Mouse (Mus musculus) urinary bladder, postnatal 10 days (tissue): ENCODE measurements at regions not wholly inside any gene's neighbourhood (a gene's known extent, or its start where the extent isn't known, plus 50 kb on each side); places are given as distances from the start of the nearest gene placed in this dataset.
"Not testable (repeated sequence)": the region's sequence is repeated elsewhere in the genome, so short reads cannot be mapped to it uniquely, and the experiment has no call there.

Source experiments
- DNase-seq: peaks from one replicate; pipeline ENCODE4 v3.0.0; 2022; ENCODE audit warnings: low spot score

- DNase-seq: not testable (repeated sequence)
Measured at GRCm38 (mm10) chr15:53984006-53984405, 99.3 kb downstream of the Gm7489 start.

GRCm38 (mm10) chr15:53989888-53990287, 105.2 kb downstream of the Gm7489 start:
- DNase-seq: no peak

- DNase-seq: no peak
Measured at GRCm38 (mm10) chr15:53995199-53995868, 110.6 kb downstream of the Gm7489 start.

DNA sequence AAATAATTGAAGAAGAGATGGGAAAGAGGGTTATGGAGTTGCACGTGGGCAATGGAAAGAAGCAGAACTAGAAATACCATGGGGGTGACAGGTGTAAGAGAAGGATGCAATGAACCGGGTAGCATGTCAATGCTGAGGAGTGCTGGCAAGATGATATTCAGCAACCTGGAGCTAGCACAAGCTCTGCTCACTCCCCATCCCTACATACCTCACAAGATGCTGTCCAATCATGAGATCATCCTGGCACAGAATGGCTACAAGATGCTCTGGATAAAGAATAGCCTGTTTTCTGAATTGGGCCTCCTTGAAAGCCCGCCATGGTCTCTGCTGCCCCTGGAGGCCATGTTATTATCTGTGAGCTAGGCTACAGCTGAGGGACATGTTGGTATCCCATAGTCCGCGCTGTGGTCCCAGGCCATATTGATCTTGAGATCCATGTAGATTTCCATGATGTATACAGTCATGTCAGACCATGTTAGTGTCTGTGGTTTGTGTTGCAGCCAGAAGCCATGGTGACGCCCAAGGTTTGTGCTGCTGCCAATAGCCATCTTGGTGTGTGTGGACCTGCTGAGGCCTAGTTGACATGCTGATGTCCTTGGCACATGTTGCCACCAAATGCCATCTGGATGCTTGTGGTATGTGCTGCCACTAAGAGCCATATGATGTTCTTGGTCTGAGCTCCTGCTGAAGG, 114.0 kb downstream of the Gm7489 start:
- no peak for DNase-seq

GRCm38 (mm10) chr15:54033756-54034155, 149.1 kb downstream of the Gm7489 start:
- no peak for DNase-seq

GRCm38 (mm10) chr15:54050711-54051110, 166.0 kb downstream of the Gm7489 start:
- DNase-seq: no peak

DNA sequence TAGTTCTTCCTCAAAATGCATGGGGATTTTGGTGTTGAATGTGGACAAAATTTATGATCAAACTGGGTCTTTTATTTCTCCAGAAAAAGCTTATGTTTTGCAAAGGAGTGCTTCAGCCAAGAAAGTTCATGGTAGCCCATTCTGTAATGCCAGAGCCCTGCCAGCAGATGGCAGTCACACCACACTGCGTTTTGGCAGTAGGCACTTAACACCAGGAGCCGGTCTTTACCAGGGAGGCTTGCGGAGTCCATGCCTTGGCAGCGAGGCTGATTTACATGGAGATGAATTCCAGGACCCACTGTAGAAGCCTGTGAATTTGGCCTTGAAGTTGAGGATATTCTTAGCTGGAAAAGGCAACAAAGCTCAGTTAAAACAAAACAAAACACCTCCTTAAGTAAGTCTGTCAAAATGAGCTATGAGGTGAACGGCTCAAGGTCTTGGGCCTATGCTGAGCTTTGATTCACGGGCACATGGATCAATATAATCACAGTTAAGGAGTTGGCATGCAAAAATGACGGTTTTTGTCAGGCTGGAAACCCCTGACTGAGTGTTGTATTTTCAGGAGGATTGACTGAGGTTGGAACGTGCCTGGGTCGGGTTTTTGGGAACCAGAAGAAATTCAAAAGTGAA, 185.4 kb downstream of the Gm7489 start:
- peak; percentile 23 for DNase-seq

- DNase-seq: no peak
Measured at GRCm38 (mm10) chr15:54071732-54072131, 187.0 kb downstream of the Gm7489 start.

DNA sequence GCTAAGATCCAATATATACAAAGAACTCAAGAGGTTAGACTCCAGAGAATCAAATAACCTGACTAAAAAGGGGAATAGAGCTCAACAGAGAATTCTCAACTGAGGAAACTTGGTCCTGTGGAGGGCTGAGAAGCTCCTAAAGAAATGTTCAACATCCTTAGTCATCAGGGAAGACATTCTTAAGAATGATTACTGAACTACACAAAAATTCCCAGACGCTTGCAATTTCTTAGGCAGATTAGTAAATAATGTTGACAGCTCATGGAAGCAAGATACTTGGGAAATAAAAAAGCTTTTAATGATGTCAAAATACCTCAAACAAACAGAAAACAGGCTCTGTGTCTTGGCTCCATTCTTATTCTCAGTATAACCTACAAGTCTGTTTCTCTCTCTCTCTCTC, 206.6 kb downstream of the Gm7489 start:
- no peak for DNase-seq

GRCm38 (mm10) chr15:54092386-54092785, 207.7 kb downstream of the Gm7489 start:
- DNase-seq: no peak

DNA sequence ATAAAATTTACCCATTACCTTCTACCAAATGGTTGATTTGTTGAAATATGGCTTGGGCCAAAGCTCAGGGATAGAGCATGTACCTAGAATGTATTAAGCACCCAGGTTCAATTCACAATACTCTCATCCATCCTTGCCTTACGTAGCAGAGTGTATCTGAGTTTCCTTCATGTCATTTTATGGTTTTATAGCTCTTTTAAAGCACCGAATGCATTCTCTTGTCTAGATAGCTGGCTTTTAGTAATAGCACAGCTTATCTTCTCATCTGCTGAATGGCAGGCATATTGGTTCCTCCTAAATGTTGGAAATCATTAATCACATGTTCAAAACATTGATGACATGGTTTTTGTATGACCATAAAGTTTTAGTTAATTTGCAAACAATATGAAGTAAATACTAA, 212.8 kb downstream of the Gm7489 start:
- DNase-seq: no peak

DNA sequence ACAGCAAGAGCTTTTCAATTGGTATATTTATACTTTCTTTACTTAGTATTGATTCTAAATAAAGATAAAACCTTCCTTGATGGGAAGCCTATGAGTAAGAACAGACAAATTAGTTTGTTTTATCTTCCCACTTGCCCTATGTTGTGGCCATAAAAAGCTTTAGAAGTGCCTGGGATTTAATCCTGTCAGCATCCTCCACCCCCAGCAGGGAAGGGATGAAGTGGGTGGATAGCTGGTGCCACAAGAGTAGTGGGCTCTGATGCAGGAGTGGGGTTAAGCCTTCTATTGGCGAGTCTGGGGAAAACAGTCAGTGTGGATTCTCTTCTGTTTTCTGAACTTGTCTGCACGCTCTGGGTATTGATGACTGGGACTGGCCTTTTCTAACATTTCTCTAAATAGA, 227.7 kb downstream of the Gm7489 start:
- DNase-seq: no peak

- DNase-seq: no peak
Measured at GRCm38 (mm10) chr15:54114096-54114512, 229.4 kb downstream of the Gm7489 start.

DNA sequence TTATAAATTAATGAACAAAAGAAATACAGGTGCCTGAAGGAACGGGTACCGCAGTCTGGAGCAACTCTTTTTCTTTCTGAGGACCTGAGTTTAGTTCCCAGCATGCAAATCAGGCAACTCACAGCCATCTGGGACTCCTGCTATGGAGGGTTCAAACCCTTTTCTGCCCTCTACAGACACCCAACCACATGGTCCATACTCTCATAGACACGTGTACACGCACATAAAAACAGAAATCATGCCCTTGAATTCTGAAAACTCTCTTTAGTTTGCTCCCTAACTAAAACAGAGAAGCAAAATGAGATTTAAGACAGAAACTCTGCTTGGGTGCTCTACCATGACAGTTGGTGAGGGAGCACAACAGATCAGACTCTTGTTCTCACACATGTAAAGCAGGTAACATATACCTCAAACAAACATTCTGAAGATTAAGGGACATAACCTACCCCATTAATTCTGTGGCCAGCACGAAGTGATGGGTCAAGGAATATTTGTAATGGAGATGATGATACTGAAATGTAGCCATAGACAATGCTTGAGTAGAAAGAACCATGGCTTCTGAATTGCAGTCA, 233.3 kb downstream of the Gm7489 start:
- no peak for DNase-seq

DNA sequence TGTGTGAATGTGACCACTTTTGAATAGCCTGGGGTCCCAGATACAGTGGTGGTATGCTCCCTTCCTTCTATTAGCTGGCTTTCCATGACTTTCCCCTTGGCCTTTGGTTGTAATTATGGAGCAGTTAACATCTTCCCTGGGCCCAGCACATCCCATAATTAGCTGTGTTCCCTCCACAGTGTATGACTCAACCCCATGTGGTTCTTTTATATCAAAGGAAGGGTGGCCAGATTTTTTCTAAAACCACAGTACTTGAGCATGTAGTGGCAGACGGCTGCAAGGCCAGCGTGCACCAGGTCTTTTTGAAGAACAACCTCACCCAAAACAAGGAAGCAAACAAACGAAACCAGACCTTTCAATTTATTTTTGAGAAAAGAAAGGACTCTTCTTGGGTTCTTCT, 235.8 kb downstream of the Gm7489 start:
- no peak for DNase-seq

- no peak for DNase-seq
Measured at GRCm38 (mm10) chr15:54164350-54164749, 279.6 kb downstream of the Gm7489 start.

DNA sequence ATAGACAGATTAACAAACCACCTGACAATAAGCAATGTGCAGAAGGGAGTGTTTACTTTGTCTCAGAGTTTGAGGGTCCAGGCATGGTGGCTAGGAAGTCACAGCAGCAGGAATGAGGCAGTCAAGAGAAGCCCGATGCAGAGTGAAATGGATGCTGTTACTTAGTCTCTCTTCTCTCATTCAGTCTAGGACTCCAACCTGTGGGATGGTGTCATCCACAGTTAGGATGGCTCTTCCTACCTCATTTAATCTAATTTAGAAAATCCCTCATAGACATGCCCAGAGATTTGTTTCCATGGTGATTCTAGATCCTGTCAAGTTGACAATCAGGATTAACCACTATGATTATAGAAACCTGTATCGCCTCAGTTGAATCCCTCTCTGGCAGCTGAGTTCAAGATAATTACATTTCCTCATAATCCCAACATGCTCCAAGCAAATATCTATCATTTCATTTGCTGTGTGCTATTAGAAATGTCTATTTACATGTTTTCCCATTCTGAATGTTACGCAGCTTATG, 283.2 kb downstream of the Gm7489 start:
- no peak for DNase-seq

DNA sequence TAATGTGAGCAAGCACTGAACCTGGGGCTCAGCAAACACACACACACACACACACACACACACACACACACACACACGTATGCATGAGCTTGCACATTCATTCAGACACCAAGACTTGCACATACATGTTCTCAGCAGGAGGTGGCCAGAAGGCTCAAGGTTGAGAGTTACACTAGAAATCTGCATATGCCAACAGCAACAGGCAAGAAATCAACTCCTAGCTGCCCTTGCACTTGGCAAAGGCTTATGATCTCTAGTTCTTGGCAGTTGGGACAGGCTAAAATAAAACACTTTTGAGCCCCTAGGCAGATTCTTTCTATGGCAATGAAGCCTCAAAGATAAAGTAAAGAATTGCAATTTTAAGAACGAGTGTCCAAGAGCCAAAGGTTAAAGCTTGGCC, 292.5 kb downstream of the Gm7489 start:
- no peak for DNase-seq

DNA sequence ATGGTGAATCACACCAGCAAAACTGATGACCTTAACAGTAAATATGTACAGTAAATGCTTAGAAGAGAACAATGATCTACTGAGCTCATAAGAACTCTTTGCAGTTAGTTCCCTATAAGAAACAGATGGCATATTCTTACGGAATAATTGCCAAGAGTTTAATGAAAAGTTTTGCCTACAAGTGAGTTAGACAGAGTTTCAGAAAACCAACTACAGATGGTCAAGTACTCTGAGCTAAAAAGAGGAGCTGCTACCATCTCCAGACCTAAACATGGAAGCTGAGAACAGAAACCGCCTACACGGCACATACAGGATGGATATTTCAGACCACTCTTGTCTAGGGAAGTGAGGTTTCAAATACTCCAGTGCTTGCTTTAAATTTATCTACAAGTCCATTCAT, 293.1 kb downstream of the Gm7489 start:
- no peak for DNase-seq
